Mouse (Mus musculus): ENCODE results near the gene Wfdc3. TPM values are rescaled to one million over a fixed set of nuclear protein-coding genes. Genes with fewer than 3 reads are reported as not detected.

Gene Wfdc3
- polyA plus RNA-seq, 1 experiment from 2014 or later: 0.87 TPM

DNA sequence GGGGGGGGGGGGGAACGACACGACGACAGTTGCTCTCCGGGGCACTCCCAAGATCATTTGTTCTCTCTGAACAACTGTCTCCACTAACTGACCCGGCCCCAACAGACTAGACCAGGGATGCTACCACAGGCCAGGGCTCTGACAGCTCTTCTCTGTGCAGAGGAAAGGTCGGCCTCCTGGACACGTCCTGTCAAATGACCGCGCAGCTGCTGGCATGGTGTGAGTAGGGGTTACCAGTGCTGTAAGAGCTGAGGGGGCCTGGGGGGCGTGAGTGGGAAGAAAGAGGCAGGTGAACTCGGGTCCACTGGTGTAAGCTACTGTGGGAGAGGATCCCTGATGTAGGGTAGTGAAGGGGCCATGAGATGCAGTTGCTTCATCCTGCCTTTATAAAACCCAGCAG lies 12.1 kb upstream of the Wfdc3 start:
- H3K9me3 ChIP-seq: no peaks in the 10 kb centered on the region
- WGBS: 87% methylated on average over 11 of the region's 11 CpGs
- no peak overlapping the region for H3K27ac ChIP-seq
- H3K36me3 ChIP-seq: peaks cover 100% of the 10 kb centered on the region
- no peak overlapping the region for H3K4me2 ChIP-seq (replicated peaks)
- ATAC-seq (ENCODE audit: low FRiP score, low read depth): no peak
- no peaks in the 10 kb centered on the region for H3K4me1 ChIP-seq
- H3K4me3 ChIP-seq: no peak overlapping the region
- H3K27me3 ChIP-seq: no peaks in the 10 kb centered on the region
- no peak overlapping the region for H3K9ac ChIP-seq

DNA sequence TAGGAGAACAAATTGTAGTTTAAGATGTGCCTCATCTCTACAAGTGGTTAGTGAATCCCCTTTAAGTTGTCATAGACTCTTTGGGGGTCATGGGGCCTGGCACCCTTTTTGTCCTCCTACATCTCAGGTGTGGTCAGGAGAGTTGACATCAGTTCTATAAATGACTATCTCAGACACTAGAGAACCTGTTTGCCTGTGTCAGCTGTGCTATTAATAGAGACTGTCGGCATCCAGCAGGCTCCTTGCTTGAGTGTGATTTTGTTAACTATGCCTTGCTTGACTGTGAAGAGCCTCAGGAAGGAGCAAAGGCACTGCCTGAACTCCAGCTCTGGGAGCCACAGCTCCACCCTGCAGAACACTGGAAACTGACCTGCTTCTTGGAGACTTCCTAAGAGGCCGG lies 9.1 kb upstream of the Wfdc3 start:
- WGBS: 83% methylated on average over 2 of the region's 2 CpGs
- no peak for ATAC-seq (ENCODE audit: low FRiP score, low read depth)
- H3K27ac ChIP-seq: no peak overlapping the region
- H3K9ac ChIP-seq: no peak overlapping the region
- H3K36me3 ChIP-seq: peaks cover 99% of the 10 kb centered on the region
- no peaks in the 10 kb centered on the region for H3K9me3 ChIP-seq
- no peaks in the 10 kb centered on the region for H3K27me3 ChIP-seq
- no peak overlapping the region for H3K4me3 ChIP-seq
- H3K4me1 ChIP-seq: no peaks in the 10 kb centered on the region
- no peak overlapping the region for H3K4me2 ChIP-seq (replicated peaks)

DNA sequence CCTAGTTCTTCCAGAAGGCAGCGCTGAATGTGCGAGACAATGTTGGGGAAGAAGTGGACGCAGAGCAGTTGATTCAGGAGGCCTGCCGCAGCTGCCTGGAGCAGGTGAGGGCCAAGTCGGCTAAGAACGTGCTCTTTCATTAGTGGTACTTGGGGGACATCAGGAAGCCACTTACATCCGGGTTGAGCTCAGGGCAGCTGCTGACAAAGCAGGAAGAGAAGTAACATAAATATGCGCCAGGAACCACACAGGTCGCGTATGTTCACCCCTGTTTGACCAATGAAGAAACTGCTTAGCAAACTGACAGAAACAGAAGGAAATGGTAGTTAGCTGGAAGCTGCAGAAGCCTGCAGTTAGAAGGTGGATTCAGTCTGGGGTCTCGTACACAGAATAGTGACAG lies 8.4 kb upstream of the Wfdc3 start:
- Histone ChIP-seq H3K27ac (no peak overlapping the region), H3K36me3 (peaks cover 95% of the 10 kb centered on the region), H3K4me1 (no peaks in the 10 kb centered on the region), H3K27me3 (no peaks in the 10 kb centered on the region), H3K4me3 (no peak overlapping the region), H3K9me3 (no peaks in the 10 kb centered on the region), H3K4me2 (replicated peaks) (no peak overlapping the region), H3K9ac (no peak overlapping the region)
- WGBS: 91% methylated on average over 11 of the region's 11 CpGs
- ATAC-seq (ENCODE audit: low FRiP score, low read depth): no peak

DNA sequence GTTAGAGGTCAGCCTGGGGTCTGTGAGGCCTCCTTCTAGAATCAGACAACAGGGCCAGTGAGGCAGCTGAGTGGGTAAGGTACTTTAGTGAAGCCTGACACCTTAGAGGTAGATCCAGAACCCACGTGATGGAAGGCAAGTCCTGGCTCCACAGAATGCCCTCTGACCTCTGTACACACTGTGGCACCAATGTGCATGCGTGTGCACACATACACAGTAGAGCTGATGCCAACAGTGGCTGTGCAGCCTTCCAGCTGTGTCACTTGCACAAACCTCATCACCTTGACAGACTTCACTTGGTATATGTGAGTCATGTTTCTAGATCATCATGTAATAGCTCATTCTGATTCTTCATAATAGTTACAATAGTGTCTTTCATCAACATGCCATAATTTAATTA lies 6.7 kb upstream of the Wfdc3 start:
- H3K27me3 ChIP-seq: no peaks in the 10 kb centered on the region
- no peaks in the 10 kb centered on the region for H3K9me3 ChIP-seq
- H3K4me2 ChIP-seq (replicated peaks): no peak overlapping the region
- WGBS: 87% methylated on average over 2 of the region's 2 CpGs
- ATAC-seq (ENCODE audit: low FRiP score, low read depth): no peak
- H3K4me1 ChIP-seq: 0 out of 2 replicates have a peak, but pooled peaks cover 7% of the 10 kb centered on the region
- H3K4me3 ChIP-seq: no peak overlapping the region
- H3K36me3 ChIP-seq: peaks cover 95% of the 10 kb centered on the region
- H3K27ac ChIP-seq: no peak overlapping the region
- H3K9ac ChIP-seq: no peak overlapping the region

DNA sequence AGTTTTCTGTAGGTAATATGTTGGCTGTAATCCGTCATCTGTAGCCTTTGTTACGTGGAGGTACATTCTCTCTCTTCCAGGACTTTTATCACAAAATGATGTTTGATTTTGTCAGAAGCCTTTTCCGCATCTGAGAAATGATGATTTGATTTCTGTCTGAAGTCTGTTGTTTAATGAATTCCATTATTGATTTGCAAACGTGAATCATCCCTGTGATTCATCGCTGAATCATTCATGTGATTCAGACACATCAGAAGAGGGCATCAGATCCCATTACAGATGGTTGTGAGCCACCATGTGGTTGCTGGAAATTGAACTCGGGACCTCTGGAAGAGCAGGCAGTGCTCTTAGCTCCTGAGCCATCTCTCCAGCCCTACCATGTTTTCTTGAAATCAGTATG lies 3.3 kb upstream of the Wfdc3 start:
- H3K9ac ChIP-seq: no peak overlapping the region
- no peak overlapping the region for H3K27ac ChIP-seq
- H3K36me3 ChIP-seq: peaks cover 63% of the 10 kb centered on the region
- H3K4me2 ChIP-seq (replicated peaks): no peak overlapping the region
- 92% methylated on average over 6 of the region's 6 CpGs for WGBS
- no peaks in the 10 kb centered on the region for H3K27me3 ChIP-seq
- peaks cover 24% of the 10 kb centered on the region for H3K4me1 ChIP-seq
- no peaks in the 10 kb centered on the region for H3K9me3 ChIP-seq
- no peak for ATAC-seq (ENCODE audit: low FRiP score, low read depth)
- no peak overlapping the region for H3K4me3 ChIP-seq

DNA sequence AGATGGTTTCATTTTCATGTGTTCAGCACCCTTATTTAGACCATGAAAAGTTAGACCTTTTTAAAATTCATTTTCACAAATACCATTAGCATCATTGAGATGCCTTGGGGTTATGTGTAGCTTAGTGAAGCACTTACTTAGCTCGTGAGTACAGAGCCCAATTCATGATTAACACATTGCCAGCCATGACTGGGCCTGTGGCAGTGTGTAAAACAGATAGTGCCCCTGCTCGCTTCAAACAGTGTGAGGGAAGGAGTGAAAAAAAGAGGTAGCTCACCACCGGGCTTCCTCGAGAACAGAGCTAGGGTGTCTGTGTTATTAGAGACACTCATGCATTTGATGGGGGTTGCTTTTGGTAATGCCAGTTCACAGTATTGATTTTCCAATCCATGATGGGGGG lies 2.5 kb upstream of the Wfdc3 start:
- WGBS: 81% methylated on average over 4 of the region's 4 CpGs
- no peak overlapping the region for H3K27ac ChIP-seq

DNA sequence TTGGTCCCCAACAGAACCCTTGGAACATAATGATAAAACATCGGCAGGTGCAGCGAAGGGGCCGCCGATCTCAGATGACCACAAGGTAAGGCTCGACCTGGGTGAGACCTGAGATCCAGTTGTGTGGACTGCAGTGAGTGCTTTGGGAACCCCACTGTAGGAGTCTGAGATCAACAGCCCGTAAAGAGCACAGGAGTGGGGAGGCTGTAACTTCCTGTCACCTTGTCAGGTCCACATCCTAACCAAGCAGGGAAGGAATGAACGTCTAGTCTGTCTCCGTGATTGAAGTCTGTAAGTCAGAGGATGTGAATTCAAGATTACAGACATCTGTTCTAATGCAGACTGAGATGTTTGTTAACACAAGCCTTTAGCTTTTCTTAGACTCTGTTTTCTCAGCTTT lies 962 bp upstream of the Wfdc3 start:
- H3K9me3 ChIP-seq: no peaks in the 10 kb centered on the region
- peaks cover 24% of the 10 kb centered on the region for H3K4me1 ChIP-seq
- H3K27ac ChIP-seq: no peak overlapping the region
- 55% methylated on average over 8 of the region's 8 CpGs for WGBS
- peak overlapping the region; percentile 97 for H3K9ac ChIP-seq
- H3K4me3 ChIP-seq: peak overlapping the region; percentile 91
- no peak for ATAC-seq (ENCODE audit: low FRiP score, low read depth)
- peaks cover 40% of the 10 kb centered on the region for H3K36me3 ChIP-seq
- peak overlapping the region; percentile 92 for H3K4me2 ChIP-seq (replicated peaks)
- H3K27me3 ChIP-seq: no peaks in the 10 kb centered on the region

More for the DNA sequence above, 2.5 kb upstream of the Wfdc3 start:
- Histone ChIP-seq H3K36me3 (peaks cover 55% of the 10 kb centered on the region), H3K4me2 (replicated peaks) (no peak overlapping the region), H3K9me3 (no peaks in the 10 kb centered on the region), H3K4me3 (no peak overlapping the region), H3K27me3 (no peaks in the 10 kb centered on the region), H3K9ac (no peak overlapping the region), H3K4me1 (peaks cover 24% of the 10 kb centered on the region)
- no peak for ATAC-seq (ENCODE audit: low FRiP score, low read depth)

DNA sequence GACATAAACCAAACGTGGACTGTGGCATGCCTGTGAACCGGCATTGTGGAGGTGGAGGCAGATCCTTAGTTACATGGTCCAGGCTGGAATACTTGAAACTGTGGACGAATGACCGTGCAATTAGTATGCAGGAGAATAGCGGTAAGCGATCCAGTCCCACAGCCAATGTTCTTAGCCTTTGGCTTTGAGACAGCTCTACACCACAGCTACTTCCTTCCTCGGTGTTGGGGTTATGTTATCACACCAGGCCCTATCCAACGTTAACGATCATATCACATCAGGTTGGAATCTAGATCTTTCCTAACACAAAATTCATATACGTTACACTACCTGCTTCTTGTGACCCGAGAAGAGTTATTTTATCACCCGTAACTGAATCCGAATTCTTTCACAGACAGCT lies 744 bp downstream of the Wfdc3 start:
- 76% methylated on average over 13 of the region's 13 CpGs for WGBS
- Histone ChIP-seq H3K9me3 (no peaks in the 10 kb centered on the region), H3K4me3 (peak overlapping the region; percentile 91), H3K4me2 (replicated peaks) (peak overlapping the region; percentile 92), H3K9ac (peak overlapping the region; percentile 97), H3K27ac (no peak overlapping the region), H3K36me3 (peaks cover 23% of the 10 kb centered on the region), H3K4me1 (peaks cover 24% of the 10 kb centered on the region), H3K27me3 (no peaks in the 10 kb centered on the region)
- no peak for ATAC-seq (ENCODE audit: low FRiP score, low read depth)

DNA sequence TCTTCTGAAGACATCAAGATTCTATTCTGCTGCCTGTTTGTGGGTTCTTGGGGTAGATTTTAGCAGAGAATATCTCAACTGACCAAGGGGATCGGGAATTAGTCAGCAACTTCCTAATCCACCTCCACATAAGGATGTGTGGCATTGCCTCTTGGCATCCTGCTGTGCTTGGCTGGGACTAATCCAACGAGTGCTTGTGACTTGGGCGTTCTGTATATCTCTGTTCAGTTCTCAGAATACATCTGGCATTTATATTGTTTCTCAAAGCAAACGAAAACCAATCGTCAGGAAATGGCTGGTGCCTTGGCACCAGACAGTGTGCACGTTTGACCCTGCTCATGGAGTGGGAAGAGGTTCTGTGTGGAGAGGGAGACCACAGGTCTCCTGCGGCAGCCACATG lies 5.9 kb downstream of the Wfdc3 start:
- Histone ChIP-seq H3K27ac (no peak overlapping the region), H3K9ac (no peak overlapping the region), H3K9me3 (no peaks in the 10 kb centered on the region), H3K4me3 (no peak overlapping the region), H3K4me1 (peaks cover 1% of the 10 kb centered on the region), H3K4me2 (replicated peaks) (no peak overlapping the region), H3K36me3 (no peaks in the 10 kb centered on the region), H3K27me3 (no peaks in the 10 kb centered on the region)
- WGBS: 29% methylated on average over 7 of the region's 7 CpGs
- ATAC-seq (ENCODE audit: low FRiP score, low read depth): no peak

DNA sequence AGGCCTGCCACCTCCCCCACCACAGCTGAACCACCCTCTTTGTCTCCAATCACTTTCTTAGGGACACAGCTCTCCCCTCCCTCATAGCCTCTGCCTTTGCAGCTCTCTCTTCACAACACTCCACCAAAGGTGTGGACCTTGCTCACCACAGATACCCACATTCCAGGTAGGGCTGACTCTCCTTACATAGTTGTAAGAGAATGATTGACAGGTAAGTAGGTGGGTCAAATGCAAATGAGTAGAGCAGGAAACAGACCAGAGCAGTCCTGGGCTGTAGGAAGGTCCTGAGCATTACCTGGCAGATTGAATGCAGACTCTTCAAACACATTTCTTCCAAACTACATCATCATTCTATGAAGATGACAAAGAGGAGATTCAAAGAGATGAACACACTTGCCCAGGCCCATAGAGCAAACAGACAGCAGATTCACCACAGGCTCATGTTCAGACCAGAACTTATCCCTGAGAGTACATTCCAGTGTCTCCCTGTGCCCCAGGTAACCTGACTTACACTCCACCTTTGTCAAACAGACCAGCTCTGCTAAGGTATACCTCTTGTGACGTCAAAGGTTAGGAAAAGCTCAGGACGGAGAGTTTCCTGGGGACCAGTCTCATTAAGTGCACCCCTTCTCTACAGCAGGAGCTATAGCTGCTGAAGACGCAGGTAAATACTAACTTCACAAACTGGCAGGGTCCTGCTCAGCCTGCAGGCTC lies 8.2 kb downstream of the Wfdc3 start:
- no peak for ATAC-seq (ENCODE audit: low FRiP score, low read depth)
- no peak overlapping the region for H3K4me2 ChIP-seq (replicated peaks)
- H3K36me3 ChIP-seq: no peaks in the 10 kb centered on the region
- H3K4me1 ChIP-seq: no peaks in the 10 kb centered on the region
- no peaks in the 10 kb centered on the region for H3K9me3 ChIP-seq
- no peak overlapping the region for H3K27ac ChIP-seq
- H3K4me3 ChIP-seq: no peak overlapping the region
- 56% methylated on average over 3 of the region's 3 CpGs for WGBS
- H3K27me3 ChIP-seq: no peaks in the 10 kb centered on the region
- H3K9ac ChIP-seq: no peak overlapping the region

DNA sequence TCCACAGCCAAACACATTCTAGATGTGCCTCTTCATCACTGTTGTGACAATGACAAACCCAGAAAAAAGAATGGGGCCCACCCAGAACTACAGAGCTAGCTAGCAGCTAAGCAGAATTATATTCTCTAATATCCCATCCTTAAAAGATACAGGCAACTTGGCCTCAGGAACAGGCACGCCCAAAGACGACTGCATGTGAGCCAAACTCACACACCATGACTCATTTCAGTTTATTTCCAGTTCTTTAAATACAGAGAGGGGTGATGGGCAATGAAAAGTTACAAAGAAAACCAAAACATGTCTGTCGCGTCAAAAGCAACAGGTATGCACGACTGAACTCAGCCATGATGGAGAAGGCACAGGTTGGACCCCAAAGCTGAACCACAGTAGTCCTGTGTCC lies 10.3 kb downstream of the Wfdc3 start:
- H3K4me2 ChIP-seq (replicated peaks): no peak overlapping the region
- H3K9ac ChIP-seq: no peak overlapping the region
- no peaks in the 10 kb centered on the region for H3K9me3 ChIP-seq
- no peak overlapping the region for H3K27ac ChIP-seq
- no peaks in the 10 kb centered on the region for H3K27me3 ChIP-seq
- WGBS: 89% methylated on average over 5 of the region's 5 CpGs
- no peak for ATAC-seq (ENCODE audit: low FRiP score, low read depth)
- H3K36me3 ChIP-seq: no peaks in the 10 kb centered on the region
- H3K4me1 ChIP-seq: no peaks in the 10 kb centered on the region
- H3K4me3 ChIP-seq: no peak overlapping the region

DNA sequence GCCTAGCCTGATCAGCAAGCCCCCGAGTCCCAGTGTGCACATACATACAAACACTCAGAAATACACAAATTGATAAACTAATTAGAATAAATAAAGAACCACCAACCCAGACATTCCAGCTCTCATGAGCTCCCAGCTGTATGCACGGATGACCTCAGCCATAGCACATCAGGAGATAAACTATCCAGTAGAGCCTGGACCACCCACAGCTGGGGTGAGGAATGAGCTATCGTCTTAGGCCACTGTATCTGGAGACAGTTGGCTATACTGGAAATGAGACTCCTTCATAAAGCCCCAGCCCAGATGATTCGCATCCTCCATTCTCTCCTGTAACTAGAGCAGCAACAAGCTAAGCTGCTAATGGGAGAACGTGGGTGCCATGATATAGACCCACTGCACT lies 10.9 kb downstream of the Wfdc3 start:
- H3K27ac ChIP-seq: no peak overlapping the region
- no peaks in the 10 kb centered on the region for H3K27me3 ChIP-seq
- H3K9me3 ChIP-seq: no peaks in the 10 kb centered on the region
- 86% methylated on average over 5 of the region's 5 CpGs for WGBS
- H3K36me3 ChIP-seq: no peaks in the 10 kb centered on the region
- no peak overlapping the region for H3K4me2 ChIP-seq (replicated peaks)
- no peaks in the 10 kb centered on the region for H3K4me1 ChIP-seq
- no peak for ATAC-seq (ENCODE audit: low FRiP score, low read depth)
- H3K9ac ChIP-seq: no peak overlapping the region
- H3K4me3 ChIP-seq: no peak overlapping the region

DNA sequence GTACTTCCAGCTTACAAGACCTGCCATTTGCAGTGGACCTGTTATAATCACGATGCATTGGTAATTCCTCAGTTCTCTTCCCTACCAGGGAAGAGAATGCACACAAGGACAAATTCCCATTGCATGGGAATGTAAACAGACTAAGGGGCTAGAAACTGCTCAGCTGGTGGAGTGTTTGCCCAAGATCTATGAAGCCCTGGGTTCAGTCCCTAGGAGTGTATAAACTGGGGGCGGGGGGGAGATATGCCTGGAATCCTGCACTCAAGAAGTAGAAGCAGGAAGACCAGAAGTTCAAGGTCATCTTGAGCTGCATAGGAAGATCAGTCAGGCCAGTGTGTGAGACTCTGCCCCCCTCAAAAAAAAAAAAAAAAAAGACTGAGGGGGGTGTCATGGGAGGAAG lies 12.5 kb downstream of the Wfdc3 start:
- Histone ChIP-seq H3K9me3 (no peaks in the 10 kb centered on the region), H3K36me3 (no peaks in the 10 kb centered on the region), H3K9ac (no peak overlapping the region), H3K27me3 (no peaks in the 10 kb centered on the region), H3K27ac (no peak overlapping the region), H3K4me3 (no peak overlapping the region), H3K4me2 (replicated peaks) (no peak overlapping the region), H3K4me1 (no peaks in the 10 kb centered on the region)
- ATAC-seq (ENCODE audit: low FRiP score, low read depth): no peak
- WGBS: 82% methylated on average over 2 of the region's 2 CpGs

All from limb, embryonic 13.5 days (tissue).